Mouse (Mus musculus): ENCODE measurements around the gene Ppm1n.
A peak's percentile ranks its signal among the peaks of the same experiment; 100 is the strongest.

Gene Ppm1n

DNA sequence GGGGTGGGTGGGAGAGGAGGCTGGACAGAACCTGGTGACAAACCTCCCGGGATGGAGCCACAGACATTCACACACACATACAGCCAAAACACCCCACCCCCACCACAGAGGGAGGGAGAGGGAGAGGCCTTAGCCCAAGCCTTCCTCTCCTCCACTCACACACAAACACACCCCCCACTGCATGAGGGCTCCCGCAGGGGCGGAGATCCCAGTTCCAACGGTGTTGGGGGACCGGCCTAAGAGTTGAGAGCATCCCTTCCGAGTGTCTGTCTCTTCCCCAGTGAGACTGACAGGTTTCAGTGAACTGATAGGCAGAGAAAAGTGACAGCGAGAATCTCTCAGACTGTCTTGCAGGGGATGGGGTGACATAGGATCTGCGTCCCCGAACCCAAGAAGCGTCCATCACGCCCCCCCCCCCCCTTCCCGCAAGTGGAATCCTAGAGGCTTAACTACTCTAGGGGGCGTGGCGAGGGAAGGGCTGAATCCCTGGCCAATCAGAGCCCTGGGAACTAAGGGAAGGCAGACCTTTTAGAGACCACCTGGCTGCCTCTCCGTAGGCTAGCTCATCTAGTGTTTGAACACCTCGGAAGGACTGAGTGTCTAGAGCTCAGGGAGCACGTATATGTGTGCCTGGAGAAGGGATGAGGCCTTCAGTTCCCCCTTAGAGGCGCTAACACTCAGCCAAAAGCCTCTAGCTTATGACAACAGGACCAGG is 28.0 kb upstream of the Ppm1n start:
- peak in 1 of 2 experiments; percentile 78 for DNase-seq (ENCODE audit: low spot score in 2 of 2)

DNA sequence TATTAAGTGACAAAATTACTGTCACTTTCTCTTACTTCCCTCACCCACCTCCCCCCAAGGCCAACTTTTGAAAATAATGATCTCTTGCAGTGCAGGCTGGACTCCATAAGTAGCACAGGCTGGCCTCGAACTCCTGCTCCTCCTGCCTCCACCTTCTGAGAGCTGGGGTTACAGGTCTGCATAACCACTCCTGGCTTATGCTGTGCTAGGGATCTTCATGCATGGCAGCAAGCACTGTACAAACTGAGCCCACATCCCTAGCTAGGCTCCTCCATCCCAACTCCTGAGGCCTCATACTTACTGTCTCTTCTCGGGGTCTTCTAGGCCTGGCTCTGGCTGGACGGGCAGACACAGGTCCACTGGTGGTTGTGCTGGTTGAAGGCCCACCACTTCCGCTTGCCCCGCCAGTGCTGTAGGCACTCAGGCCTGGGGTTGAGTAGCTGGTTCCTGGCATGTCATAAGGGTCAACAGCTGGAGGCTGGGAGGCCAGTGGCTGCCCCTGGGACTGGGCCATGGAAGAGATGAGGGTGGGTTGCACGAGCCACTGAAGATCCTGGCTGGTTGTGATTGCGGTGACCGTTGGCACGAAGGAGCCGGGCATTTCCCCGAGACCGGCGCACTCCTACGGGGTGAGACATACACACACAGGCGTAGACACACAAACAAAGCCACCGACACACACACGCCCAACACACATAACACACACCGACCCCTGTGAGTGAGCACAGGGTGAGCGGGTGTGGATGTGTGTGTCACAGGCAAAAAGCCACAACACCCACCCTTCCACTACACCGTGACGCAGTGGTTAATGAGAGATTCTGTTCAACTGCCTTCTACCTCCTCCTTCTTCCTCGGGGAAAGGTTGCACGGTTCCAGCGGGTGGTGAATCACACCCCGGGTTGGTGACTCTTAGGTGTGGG is 27.2 kb upstream of the Ppm1n start:
- DNase-seq (ENCODE audit: low spot score in 2 of 2) = no peak

DNA sequence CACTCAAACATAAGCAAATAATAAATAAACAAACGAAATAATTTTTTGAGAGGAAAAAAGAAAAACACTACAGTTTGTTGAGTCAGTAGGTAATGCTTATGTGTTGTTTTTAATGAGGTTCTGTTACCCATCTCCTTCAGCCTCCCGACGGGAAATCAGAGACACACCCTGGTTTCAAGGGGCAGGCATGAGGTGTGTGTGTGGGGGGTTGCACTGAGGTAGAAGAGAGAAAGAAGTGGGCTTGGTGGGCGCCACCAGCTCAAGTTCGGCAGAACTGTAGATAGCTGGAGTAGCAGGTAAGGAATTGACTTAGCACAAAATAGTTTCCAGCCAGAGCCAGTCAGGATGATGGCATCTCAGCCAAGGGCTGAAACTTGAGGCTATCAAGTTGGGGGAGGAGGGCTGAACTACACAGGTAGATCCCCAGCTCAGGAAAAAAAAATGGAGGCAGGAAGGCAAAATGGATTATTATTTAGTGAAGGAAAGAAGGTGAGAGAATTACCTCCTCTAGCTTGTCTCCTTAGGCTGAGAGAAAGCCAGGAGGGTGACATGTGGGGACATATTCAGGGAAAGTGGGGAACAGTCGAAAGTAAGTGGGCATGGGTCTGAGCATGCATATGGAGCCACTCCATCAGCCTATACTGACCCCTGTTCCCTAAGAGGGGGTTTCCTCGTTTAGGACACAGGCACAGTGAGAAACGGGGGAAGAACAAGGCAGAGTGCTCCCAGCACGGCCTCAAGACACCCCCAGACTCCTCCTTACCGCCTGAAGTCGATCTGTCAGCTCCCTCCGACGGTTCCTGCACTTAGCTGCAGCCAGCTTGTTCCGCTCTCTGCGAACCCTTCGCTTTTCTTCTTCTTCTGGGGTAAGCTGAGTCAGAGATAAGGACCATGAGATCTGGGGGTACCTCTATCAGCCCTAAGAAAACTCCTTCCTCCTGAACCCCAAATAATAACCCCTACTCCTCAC is 26.2 kb upstream of the Ppm1n start:
- no peak for DNase-seq (ENCODE audit: low spot score in 2 of 2)

DNA sequence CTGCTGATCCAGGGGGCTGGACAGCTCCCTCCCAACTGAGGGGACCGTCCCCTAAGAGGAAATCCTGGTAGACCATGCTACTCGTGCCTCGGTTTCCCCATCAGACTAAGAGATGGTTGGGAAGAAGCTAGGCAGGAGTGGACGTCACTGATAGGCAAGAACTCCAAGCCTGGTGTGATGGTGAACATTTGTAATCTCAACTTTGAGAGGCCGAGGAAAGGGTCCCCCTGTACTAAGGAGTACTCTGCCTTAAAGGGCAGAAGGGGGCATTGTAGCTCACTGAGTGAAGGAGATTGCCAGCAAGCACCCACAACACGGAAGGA is 25.5 kb upstream of the Ppm1n start:
- DNase-seq (ENCODE audit: low spot score in 2 of 2) = no peak

DNA sequence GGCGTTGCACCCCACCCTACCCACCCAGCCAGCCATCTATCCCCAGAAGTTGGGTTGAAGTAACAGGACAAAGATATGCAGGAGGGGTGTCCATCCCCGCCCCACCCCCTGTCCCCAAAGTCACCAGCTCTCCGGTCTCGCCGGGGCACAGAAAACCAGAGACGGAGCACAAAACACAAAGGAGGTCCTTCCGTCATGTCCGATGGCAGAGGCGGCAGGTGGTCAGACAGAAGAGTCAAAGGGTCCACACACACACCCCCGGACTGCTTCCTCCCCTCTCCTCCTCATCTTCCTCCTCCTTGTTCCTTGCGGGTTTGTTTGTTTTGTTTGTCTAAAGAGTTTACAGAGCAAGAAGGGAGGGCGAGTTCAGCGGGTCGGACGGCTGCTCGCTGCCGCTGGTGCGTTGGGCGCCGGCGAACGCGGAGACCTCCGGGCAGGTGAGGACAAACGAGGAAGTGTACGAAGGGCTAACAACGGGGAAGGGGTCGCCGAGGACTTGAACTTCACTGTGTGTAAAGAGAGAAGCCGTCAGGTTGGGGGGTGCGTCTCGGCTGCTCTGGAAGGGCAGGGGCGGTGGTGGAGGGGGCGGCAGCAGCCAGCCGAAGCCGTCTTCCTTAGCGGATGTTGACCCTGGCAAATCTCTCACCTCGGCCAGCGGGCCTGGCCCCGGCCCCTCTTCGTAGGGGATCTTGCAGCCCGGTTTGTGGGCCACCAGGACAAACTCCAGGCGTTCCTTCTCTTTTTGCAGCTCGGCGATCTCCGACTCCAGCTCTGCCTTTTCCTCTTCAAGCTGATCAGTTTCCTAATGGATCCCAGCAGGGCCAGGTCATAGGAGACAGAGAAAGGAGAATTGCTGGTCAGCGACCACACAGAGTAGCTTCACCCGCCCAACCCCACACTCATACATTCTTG is 24.9 kb upstream of the Ppm1n start:
- no peak for DNase-seq (ENCODE audit: low spot score in 2 of 2)

DNA sequence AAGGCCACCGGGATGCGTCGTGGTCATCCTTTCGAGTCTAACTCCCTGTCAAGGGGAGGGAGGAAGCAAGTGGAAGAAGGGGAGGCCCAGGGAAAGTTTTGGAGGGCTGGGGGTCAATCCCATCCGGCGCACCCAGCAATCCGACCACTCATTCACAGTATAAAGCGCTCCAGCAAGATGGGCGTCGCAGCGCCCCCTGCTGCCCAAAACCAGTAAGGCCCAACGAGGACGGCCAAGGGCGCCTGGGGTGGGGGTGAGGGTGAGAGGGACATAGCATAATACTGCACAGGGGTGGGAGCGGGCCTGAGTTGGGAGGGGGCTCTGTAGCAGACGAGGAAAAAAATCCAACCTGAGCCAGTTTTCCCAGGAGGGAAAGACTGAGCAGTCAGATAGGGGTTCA is 23.9 kb upstream of the Ppm1n start:
- peak in 1 of 2 experiments; percentile 82 for DNase-seq (ENCODE audit: low spot score in 2 of 2)

DNA sequence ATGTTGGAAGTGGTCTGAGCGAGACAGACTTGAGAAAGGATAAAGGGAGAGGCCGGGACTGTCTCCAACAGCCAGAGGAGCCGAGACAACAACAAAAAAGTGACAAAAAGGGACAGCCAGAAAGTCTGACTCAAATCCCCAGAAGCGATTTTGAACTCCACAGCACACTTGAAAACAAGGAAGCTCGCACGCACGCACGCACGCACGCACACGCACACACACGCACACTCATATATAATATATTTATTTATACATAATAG is 23.1 kb upstream of the Ppm1n start:
- no peak for DNase-seq (ENCODE audit: low spot score in 2 of 2)

DNA sequence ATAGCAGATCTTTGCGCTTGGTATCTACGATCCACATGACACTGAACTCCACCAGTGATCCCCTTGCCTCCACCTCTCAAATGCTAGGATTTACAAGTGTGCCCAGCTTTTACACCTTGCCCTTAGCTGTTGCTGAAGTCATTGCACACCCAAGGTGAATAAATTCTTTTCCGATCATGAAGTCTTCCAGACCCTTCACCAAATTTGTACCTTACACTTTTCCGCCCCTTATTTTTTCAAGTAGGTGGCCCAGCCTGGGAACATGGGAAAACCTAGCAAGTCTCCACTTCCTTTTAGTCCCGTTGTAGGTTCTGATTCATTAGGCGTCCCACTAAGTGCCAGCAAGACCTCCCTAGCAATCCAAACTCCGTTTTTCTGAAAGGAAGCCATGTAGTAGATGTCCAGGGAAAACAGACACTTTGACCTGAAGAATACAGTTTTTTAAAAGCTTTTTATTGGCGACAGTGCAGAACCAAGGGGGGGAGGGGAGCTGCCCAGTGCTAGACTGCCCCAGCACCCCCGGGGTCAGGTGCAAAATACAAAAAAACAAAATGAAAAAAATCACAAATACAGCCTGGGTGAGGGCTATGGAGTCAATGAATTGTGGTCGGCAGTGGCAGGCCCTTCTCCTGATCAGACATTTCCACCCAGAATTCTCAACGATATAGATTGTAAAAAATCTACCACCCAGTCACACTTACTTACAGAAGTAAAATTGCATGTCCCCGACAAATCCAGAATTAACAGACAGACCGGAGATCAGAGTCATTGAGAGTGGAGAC is 22.6 kb upstream of the Ppm1n start:
- DNase-seq (ENCODE audit: low spot score in 2 of 2) = no peak

DNA sequence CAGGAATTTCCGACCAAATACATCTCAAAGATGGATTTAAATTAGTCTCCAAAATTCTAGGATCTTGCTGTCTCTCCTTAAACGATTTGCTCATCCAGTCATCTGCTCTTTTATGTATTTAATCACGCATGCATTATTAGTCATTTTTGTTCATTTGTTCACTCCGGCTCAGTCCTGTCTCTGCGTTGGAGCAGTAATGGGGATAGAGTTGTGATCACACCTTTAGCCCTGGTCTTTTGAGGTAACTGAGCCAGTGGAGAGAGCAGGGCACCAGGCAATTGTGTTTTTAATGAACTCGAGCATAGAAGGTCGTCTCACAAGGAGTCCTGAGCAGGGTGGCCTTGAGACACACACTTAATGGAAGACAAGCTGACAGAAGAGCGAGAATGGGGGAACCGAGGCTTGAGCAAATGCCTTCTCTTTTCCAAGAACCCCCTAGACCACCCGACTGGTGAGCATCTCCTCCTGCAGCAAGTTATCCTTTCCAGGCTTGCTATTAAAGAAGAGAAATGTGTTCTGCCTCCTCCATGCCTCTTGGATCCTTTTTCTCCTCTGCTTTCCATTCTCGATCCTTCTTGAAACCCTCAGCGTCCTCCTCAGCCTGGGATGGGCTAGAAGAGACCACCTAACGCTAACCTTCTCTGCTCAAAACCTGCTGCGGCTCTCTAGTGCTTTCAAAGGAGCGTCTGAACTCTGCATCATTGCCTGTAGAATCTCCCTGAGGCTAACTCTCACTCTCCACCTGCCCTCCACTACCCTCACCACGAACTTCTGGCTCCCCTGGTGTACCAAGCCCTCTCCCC is 21.8 kb upstream of the Ppm1n start:
- DNase-seq (ENCODE audit: low spot score in 2 of 2) = no peak

DNA sequence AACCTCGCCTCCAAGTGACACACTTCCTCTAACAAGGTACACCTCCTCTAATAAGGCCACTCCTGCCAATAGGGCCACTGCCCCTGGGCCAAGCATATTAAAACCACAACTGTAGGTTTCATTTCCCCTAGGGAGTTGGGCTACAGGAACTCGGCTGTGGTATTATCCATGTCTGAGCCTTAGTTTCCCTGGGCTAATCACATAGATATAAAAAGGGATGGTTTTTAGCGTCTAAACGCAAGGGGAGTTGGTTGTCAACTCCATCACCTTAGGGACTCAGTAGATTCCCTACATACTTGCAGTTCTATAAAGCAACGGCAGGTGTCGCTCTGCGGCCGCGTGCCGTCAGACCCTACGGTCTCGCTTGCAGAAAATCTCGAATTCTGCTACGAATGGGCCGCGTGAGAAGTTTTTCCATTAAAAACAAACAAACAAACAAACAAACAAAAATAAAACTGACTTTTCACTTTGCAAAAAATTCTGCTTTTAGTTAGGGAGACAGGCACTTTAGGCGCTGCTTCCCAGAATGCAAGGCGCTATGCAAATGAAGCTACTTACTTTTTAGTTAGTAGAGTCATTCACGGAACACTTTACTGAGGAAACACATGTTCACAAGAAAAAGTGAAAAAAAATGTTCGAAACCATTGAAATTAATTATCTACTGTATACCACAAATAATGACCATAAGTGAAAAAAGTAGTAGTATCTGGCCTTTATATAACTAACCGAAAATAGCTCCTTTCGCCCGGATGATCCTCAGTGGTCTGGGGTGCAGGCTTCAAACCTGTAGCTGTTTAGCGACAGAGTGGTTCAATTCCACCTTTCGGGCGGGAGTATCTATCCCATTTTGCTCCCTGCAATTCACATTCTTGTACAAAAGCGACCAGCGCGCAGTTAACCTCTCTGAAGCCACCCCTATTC is 20.9 kb upstream of the Ppm1n start:
- no peak for DNase-seq (ENCODE audit: low spot score in 2 of 2)

DNA sequence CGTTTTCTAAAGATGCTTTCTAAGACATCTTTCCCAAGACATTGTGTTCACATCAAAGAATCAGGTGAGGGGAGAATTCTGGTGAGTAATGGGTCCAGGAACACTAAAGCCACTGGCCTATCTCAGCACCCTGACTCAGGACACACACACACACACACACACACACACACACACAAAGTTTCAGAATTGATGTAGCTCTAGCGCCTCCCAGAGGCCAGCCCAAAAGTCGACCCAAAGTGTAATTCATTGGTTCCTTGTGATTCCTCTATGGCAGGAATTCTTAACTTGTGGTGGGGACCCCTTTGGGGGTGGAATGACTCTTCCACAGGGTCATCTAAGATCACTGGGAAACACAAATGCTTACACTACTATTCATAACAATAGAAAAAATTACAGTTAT is 19.3 kb upstream of the Ppm1n start:
- DNase-seq (ENCODE audit: low spot score in 2 of 2) = no peak

DNA sequence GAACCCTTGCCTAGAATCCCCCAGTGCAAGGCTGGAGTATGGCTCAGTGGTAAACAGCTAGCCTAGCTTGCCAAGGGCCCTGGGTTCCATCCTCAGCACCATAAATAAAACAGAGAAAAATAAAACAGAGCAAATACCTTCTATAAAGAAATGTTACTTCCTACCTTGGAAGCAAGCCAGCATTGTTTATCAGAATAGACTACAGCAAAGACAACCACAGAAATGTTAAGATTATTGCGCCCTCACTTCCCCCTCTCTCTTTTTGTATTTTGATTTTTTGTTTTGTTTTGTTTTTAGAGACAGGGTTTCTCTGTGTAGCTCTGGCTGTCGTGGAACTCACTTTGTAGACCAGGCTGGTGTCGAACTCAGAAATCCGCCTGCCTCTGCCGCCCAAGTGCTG is 17.9 kb upstream of the Ppm1n start:
- DNase-seq (ENCODE audit: low spot score in 2 of 2) = no peak

DNA sequence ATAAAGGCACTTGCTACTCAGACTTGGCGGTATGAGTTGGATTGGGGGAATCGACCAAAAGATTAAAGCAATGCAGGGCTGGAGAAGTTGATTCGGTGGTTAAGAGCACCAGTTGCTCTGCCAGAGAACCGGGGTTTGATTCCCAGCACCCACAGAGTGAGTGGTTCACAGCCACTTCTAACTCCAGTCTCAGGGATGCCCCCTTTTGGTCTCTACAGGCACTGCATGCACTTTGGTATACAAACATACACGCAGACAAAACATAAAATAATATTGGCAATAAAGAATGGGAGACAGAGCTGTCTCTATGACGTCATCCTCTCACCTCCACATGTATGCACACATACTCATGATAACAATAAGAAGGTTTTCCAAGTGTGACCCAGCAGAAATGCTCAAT is 17.2 kb upstream of the Ppm1n start:
- no peak for DNase-seq (ENCODE audit: low spot score in 2 of 2)

DNA sequence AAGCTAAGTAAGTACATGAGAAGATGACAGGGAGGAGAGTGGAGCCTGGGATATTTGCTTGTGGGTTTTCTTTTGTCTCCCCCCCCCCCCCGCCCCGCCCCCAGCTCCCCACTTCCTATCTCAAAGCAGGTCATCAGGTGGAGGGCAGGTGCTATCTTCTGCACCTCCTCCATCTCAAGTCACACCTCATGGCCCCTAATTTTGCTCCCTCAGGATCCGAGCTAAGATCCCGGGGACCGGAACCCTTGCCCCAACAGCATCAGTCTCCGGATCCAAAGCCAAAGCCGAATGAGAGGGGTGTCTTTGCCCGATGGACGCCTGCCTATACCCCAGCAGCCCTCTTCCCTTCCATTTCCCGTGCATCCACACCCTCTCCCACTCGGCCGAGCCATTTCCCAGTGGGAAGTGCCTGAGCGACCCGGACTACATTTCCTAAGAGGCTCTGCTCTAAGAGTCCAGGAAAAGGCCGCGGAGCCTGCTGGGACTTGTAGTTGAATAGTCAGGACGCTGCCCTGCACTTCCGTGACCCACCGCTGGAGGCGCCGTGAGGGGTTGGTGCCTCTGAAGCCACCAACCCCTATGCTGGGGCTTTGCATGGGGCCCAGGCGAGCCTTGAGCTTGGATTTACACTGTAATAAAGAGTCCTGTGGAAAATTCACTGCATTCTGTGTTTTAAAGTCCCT is 15.8 kb upstream of the Ppm1n start:
- DNase-seq (ENCODE audit: low spot score in 2 of 2) = peak; percentile 89 to 97

DNA sequence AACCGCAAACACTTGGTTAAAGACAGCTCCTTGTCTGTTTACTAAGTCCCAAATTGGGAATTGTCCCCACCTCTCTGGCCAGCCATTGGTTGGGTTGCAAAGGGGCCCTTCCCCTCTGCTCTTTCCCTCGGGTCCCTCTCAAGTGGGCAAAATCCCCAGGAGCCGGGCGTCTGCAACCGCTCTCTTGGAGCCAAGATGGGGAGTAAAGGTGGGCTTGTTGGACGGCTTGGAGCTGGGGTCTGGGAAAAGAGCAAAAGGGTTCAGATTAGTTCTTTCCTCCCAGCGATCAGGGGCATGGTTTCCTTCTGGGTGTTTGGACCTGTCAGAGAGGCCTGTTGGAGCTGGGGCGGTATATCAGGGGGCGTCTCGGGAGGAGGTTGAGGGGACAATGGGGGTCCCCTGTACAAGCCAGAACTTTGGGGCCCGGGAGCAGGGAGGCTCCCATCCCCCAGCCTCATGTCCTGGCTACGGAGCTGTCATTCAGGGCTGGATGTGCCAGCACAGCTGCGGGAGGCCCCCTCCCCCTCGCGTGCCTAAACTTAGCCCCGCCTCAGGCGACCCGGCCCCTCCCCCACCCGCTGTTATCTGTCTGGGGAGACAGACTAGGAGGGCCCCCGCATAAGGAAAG is 11.2 kb upstream of the Ppm1n start:
- DNase-seq (ENCODE audit: low spot score in 2 of 2) = no peak

DNA sequence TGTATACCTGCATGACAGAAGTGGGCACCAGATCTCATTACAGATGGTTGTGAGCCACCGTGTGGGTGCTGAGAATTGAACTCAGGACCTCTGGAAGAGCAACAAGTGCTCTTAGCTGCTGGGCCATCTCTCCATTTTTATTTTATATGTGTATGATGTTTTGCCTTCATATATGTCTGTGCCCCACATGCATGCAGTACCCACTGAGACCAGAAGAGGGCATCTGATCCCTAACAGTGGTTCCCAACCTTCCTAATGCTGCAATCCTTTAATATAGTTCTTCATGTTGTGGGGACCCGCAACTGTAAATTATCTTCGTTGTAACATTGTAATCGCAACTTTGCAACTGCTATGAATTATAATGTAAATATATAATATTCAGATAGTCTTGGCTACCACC is 4.9 kb upstream of the Ppm1n start:
- no peak for DNase-seq (ENCODE audit: low spot score in 2 of 2)

DNA sequence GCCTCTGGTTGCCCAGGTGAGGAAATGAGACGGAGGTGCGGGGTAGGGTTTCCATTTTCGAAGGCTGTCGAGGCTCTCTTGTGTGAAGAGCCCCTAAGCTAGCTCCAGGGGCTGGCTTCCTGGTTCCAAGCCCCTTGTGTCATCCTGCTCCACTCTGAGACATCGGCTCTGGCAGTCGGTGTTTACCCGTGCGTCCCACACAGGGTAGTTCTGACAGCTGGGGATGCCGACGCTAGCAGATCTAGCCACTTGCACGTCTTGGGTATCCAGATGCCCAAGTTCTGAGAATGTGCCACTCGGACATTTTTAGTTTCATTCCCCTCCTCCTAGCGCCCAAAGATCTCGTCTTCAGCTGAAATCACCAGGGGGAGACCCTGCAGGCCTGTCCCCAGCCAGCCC is 3.5 kb upstream of the Ppm1n start:
- DNase-seq (ENCODE audit: low spot score in 2 of 2) = no peak
